8 mouse cellular contexts compared by ENCODE assay signal in genomic region chr10:54075441-54076010, GRCm38 (mm10). TPM values are rescaled to one million over a fixed set of nuclear protein-coding genes. Genes with fewer than 3 reads are reported as not detected.
A peak's percentile ranks its signal among the peaks of the same experiment; 100 is the strongest.
DNase-seq lines count a peak whose midpoint lies in the region; ATAC-seq and TF ChIP-seq lines count a peak whose summit lies in the region.

No protein-coding gene starts in this region.

- H3K4me2 ChIP-seq in embryonic facial prominence, embryonic 15.5 days (replicated peaks): peak overlapping the region; percentile 99
- H3K4me2 ChIP-seq in limb, embryonic 13.5 days (replicated peaks): peak overlapping the region; percentile 96
- peak overlapping the region; percentile 96 for H3K4me2 ChIP-seq in midbrain, embryonic 15.5 days

- H3K36me3 ChIP-seq in embryonic facial prominence, embryonic 15.5 days: no peaks in the 10 kb centered on the region
- no peaks in the 10 kb centered on the region for H3K36me3 ChIP-seq in limb, embryonic 13.5 days
- H3K36me3 ChIP-seq in midbrain, embryonic 15.5 days (replicated peaks): no peaks in the 10 kb centered on the region

- DNase-seq in 416B (ENCODE audit: low read depth): peak; percentile 90
- DNase-seq in heart, adult 8-10 months (ENCODE audit: low spot score): peak; percentile 98
- DNase-seq in kidney, adult 9 months: peak; percentile 96
- peak; percentile 98 for DNase-seq in spleen, adult 18-20 months

- peak overlapping the region; percentile 92 for H3K4me3 ChIP-seq in bone marrow macrophage, adult 2 months (ENCODE audit: insufficient read depth, low read length)
- peak overlapping the region; percentile 77 for H3K4me3 ChIP-seq in embryonic facial prominence, embryonic 15.5 days (replicated peaks)
- H3K4me3 ChIP-seq in limb, embryonic 13.5 days: peak overlapping the region; percentile 84
- H3K4me3 ChIP-seq in midbrain, embryonic 15.5 days: peak overlapping the region; percentile 67

- H3K4me1 ChIP-seq in bone marrow macrophage, adult 2 months (ENCODE audit: control insufficient read depth, insufficient read depth, low read length): peaks cover 21% of the 10 kb centered on the region
- H3K4me1 ChIP-seq in embryonic facial prominence, embryonic 15.5 days: peaks cover 18% of the 10 kb centered on the region
- H3K4me1 ChIP-seq in limb, embryonic 13.5 days: peaks cover 36% of the 10 kb centered on the region
- H3K4me1 ChIP-seq in midbrain, embryonic 15.5 days: peaks cover 15% of the 10 kb centered on the region

- H3K27ac ChIP-seq in bone marrow macrophage, adult 2 months (ENCODE audit: insufficient read depth, low read depth, low read length): peak overlapping the region; percentile 34
- H3K27ac ChIP-seq in embryonic facial prominence, embryonic 15.5 days (replicated peaks): peak overlapping the region; percentile 63
- no peak overlapping the region; the same call in 1 of the 2 replicates for H3K27ac ChIP-seq in limb, embryonic 13.5 days
- peak overlapping the region; percentile 43; the same call in 1 of the 2 replicates for H3K27ac ChIP-seq in midbrain, embryonic 15.5 days

- no peaks in the 10 kb centered on the region for H3K9me3 ChIP-seq in embryonic facial prominence, embryonic 15.5 days (replicated peaks)
- no peaks in the 10 kb centered on the region for H3K9me3 ChIP-seq in limb, embryonic 13.5 days
- no peaks in the 10 kb centered on the region for H3K9me3 ChIP-seq in midbrain, embryonic 15.5 days

- TF ChIP-seq POLR2A in bone marrow macrophage, adult 2 months (IDR thresholded peaks at IDR 0.05; ENCODE audit: borderline replicate concordance, low read depth, low read length): peak; percentile 82; the same call in 1 of the 2 replicates

- under 1% methylated on average over 68 of the region's 68 CpGs for WGBS in embryonic facial prominence, embryonic 15.5 days
- under 1% methylated on average over 66 of the region's 68 CpGs for WGBS in limb, embryonic 13.5 days
- WGBS in midbrain, embryonic 15.5 days: under 1% methylated on average over 68 of the region's 68 CpGs

- peak; percentile 95 for ATAC-seq in embryonic facial prominence, embryonic 15.5 days (ENCODE audit: insufficient number of reproducible peaks, low FRiP score, low TSS enrichment, low read depth)
- ATAC-seq in limb, embryonic 13.5 days (ENCODE audit: low FRiP score, low read depth): peak; percentile 95
- peak; percentile 98 for ATAC-seq in midbrain, embryonic 15.5 days (replicated peaks)

- no peaks in the 10 kb centered on the region for H3K27me3 ChIP-seq in embryonic facial prominence, embryonic 15.5 days
- peaks cover 4% of the 10 kb centered on the region; the same call in 1 of the 2 replicates for H3K27me3 ChIP-seq in limb, embryonic 13.5 days
- peaks cover 10% of the 10 kb centered on the region; the same call in 1 of the 2 replicates for H3K27me3 ChIP-seq in midbrain, embryonic 15.5 days (replicated peaks)

- H3K9ac ChIP-seq in embryonic facial prominence, embryonic 15.5 days: peak overlapping the region; percentile 62
- H3K9ac ChIP-seq in limb, embryonic 13.5 days: peak overlapping the region; percentile 81
- peak overlapping the region; percentile 61 for H3K9ac ChIP-seq in midbrain, embryonic 15.5 days

- no peak for TF ChIP-seq CTCF in bone marrow macrophage, adult 2 months (IDR thresholded peaks at IDR 0.05; ENCODE audit: low read depth, low read length)

RNA-seq across cellular contexts. Expression of gene Man1a, which starts 0.9 kb away (rescaled TPM):
- polyA plus RNA-seq in bone marrow macrophage, adult 2 months (2012; ENCODE audit: insufficient read depth, insufficient read length, missing spikeins): 119 and 127 TPM in 2 replicates
- 6.4 TPM in 2 replicates for polyA plus RNA-seq in embryonic facial prominence, embryonic 15.5 days (2015; fragmentation: Nextera tagmentation; extraction: Ambion mirVana)
- 10 to 100 TPM; 34.3 to 41.0 (median 38.3) TPM for total RNA-seq in heart, adult 8-10 months (2022)
- 6.0 and 6.2 TPM in 2 replicates for polyA plus RNA-seq in limb, embryonic 13.5 days (2015; fragmentation: Nextera tagmentation; extraction: Ambion mirVana)
- 5.0 and 5.3 TPM in 2 replicates for polyA plus RNA-seq in midbrain, embryonic 15.5 days (2015; fragmentation: Nextera tagmentation; extraction: Ambion mirVana)

Comparison
In these comparisons a context has a peak if more than half of its experiments do, and no peak if none do; other contexts are left out.
1. RNA of gene Man1a, which starts 0.9 kb away (polyA plus RNA-seq): 119 to 127 TPM in bone marrow macrophage, adult 2 months; 6.4 TPM in embryonic facial prominence, embryonic 15.5 days, 6.0 to 6.2 TPM in limb, embryonic 13.5 days and 5.0 to 5.3 TPM in midbrain, embryonic 15.5 days; every median in the first group is over 10 times any median in the second.
2. Peak in every context shown above with its lines, with median percentiles within 50 percentile points of each other: DNase-seq, H3K4me3 ChIP-seq, ATAC-seq, H3K4me2 ChIP-seq and H3K9ac ChIP-seq.